Mouse (Mus musculus): ENCODE measurements at regions not wholly inside any gene's neighbourhood (a gene's known extent, or its start where the extent isn't known, plus 50 kb on each side); places are given as distances from the start of the nearest gene placed in this dataset.

GRCm38 (mm10) chr6:51270216-51271127 is 162.0 kb upstream of the Nfe2l3 start:
- ATAC-seq (ENCODE audit: insufficient number of reproducible peaks, insufficient read depth, low FRiP score, low TSS enrichment), result peak; percentile 83
- H3K4me2 ChIP-seq (replicated peaks), result peak overlapping the region; percentile 72
- no peaks in the 10 kb centered on the region for H3K9me3 ChIP-seq
- peak overlapping the region; percentile 77 for H3K27ac ChIP-seq
- H3K9ac ChIP-seq, result peak overlapping the region; percentile 68
- peaks cover 6% of the 10 kb centered on the region; the same call in 1 of the 2 replicates for H3K4me1 ChIP-seq
- H3K27me3 ChIP-seq, result no peaks in the 10 kb centered on the region
- under 1% methylated on average over 79 of the region's 80 CpGs for whole genome bisulfite sequencing
- H3K36me3 ChIP-seq, result no peaks in the 10 kb centered on the region
- peak overlapping the region; percentile 71 for H3K4me3 ChIP-seq

GRCm38 (mm10) chr6:51271128-51271480 is 161.4 kb upstream of the Nfe2l3 start:
- Histone ChIP-seq H3K36me3 (no peaks in the 10 kb centered on the region), H3K27me3 (no peaks in the 10 kb centered on the region), H3K9me3 (no peaks in the 10 kb centered on the region), H3K27ac (peak overlapping the region; percentile 63; the same call in 1 of the 2 replicates), H3K4me2 (replicated peaks) (peak overlapping the region; percentile 72), H3K4me3 (peak overlapping the region; percentile 71), H3K4me1 (peaks cover 6% of the 10 kb centered on the region; the same call in 1 of the 2 replicates), H3K9ac (peak overlapping the region; percentile 68; the same call in 1 of the 2 replicates)
- 2% methylated on average over 17 of the region's 17 CpGs for WGBS
- ATAC-seq (ENCODE audit: insufficient number of reproducible peaks, insufficient read depth, low FRiP score, low TSS enrichment), result peak; percentile 78

GRCm38 (mm10) chr6:51272136-51272736 is 160.2 kb upstream of the Nfe2l3 start:
- H3K4me3 ChIP-seq, result no peak overlapping the region
- no peak for ATAC-seq (ENCODE audit: insufficient number of reproducible peaks, insufficient read depth, low FRiP score, low TSS enrichment)
- 88% methylated on average over 19 of the region's 19 CpGs for WGBS

GRCm38 (mm10) chr6:51279491-51279890 is 153.0 kb upstream of the Nfe2l3 start:
- WGBS, result 88% methylated on average over 10 of the region's 10 CpGs
- no peak overlapping the region for H3K4me2 ChIP-seq (replicated peaks)
- no peak overlapping the region for H3K4me3 ChIP-seq
- no peak for ATAC-seq (ENCODE audit: insufficient number of reproducible peaks, insufficient read depth, low FRiP score, low TSS enrichment)
- H3K9me3 ChIP-seq, result no peaks in the 10 kb centered on the region
- H3K27me3 ChIP-seq, result no peaks in the 10 kb centered on the region
- H3K4me1 ChIP-seq, result peaks cover 12% of the 10 kb centered on the region; the same call in 1 of the 2 replicates
- no peak overlapping the region for H3K9ac ChIP-seq
- no peaks in the 10 kb centered on the region for H3K36me3 ChIP-seq
- no peak overlapping the region for H3K27ac ChIP-seq

More at GRCm38 (mm10) chr6:51272136-51272736, 160.2 kb upstream of the Nfe2l3 start:
- no peaks in the 10 kb centered on the region for H3K36me3 ChIP-seq
- H3K27me3 ChIP-seq, result no peaks in the 10 kb centered on the region
- H3K27ac ChIP-seq, result no peak overlapping the region
- H3K4me2 ChIP-seq (replicated peaks), result no peak overlapping the region
- no peak overlapping the region for H3K9ac ChIP-seq
- H3K4me1 ChIP-seq, result peaks cover 6% of the 10 kb centered on the region; the same call in 1 of the 2 replicates
- H3K9me3 ChIP-seq, result no peaks in the 10 kb centered on the region

- WGBS, result 70% methylated on average over 7 of the region's 7 CpGs
- no peaks in the 10 kb centered on the region for H3K27me3 ChIP-seq
- no peak for ATAC-seq (ENCODE audit: insufficient number of reproducible peaks, insufficient read depth, low FRiP score, low TSS enrichment)
Observed at GRCm38 (mm10) chr6:51280231-51280630, 152.2 kb upstream of the Nfe2l3 start.

GRCm38 (mm10) chr6:51283916-51284706 is 148.4 kb upstream of the Nfe2l3 start:
- Histone ChIP-seq H3K4me3 (no peak overlapping the region), H3K27ac (peak overlapping the region; percentile 69), H3K9me3 (no peaks in the 10 kb centered on the region), H3K4me2 (replicated peaks) (no peak overlapping the region), H3K4me1 (peaks cover 18% of the 10 kb centered on the region; the same call in 1 of the 2 replicates), H3K36me3 (no peaks in the 10 kb centered on the region), H3K9ac (no peak overlapping the region), H3K27me3 (no peaks in the 10 kb centered on the region)
- WGBS, result 56% methylated on average over 11 of the region's 11 CpGs
- no peak for ATAC-seq (ENCODE audit: insufficient number of reproducible peaks, insufficient read depth, low FRiP score, low TSS enrichment)

More at GRCm38 (mm10) chr6:51280231-51280630, 152.2 kb upstream of the Nfe2l3 start:
- no peaks in the 10 kb centered on the region for H3K36me3 ChIP-seq
- H3K9ac ChIP-seq, result no peak overlapping the region
- H3K4me2 ChIP-seq (replicated peaks), result no peak overlapping the region
- H3K27ac ChIP-seq, result no peak overlapping the region
- H3K4me1 ChIP-seq, result peaks cover 18% of the 10 kb centered on the region; the same call in 1 of the 2 replicates
- H3K4me3 ChIP-seq, result no peak overlapping the region
- no peaks in the 10 kb centered on the region for H3K9me3 ChIP-seq

- H3K9me3 ChIP-seq, result no peaks in the 10 kb centered on the region
- H3K4me2 ChIP-seq (replicated peaks), result no peak overlapping the region
- 54% methylated on average over 9 of the region's 9 CpGs for WGBS
- no peaks in the 10 kb centered on the region for H3K36me3 ChIP-seq
- peaks cover 18% of the 10 kb centered on the region; the same call in 1 of the 2 replicates for H3K4me1 ChIP-seq
- H3K27ac ChIP-seq, result no peak overlapping the region
- no peaks in the 10 kb centered on the region for H3K27me3 ChIP-seq
- no peak overlapping the region for H3K9ac ChIP-seq
- no peak for ATAC-seq (ENCODE audit: insufficient number of reproducible peaks, insufficient read depth, low FRiP score, low TSS enrichment)
- H3K4me3 ChIP-seq, result no peak overlapping the region
Observed at GRCm38 (mm10) chr6:51284881-51285280, 147.6 kb upstream of the Nfe2l3 start.

GRCm38 (mm10) chr6:51286836-51287235 is 145.6 kb upstream of the Nfe2l3 start:
- ATAC-seq (ENCODE audit: insufficient number of reproducible peaks, insufficient read depth, low FRiP score, low TSS enrichment), result no peak
- no peaks in the 10 kb centered on the region for H3K27me3 ChIP-seq
- H3K4me1 ChIP-seq, result peaks cover 18% of the 10 kb centered on the region; the same call in 1 of the 2 replicates
- H3K4me3 ChIP-seq, result no peak overlapping the region
- no peaks in the 10 kb centered on the region for H3K9me3 ChIP-seq
- no peak overlapping the region for H3K4me2 ChIP-seq (replicated peaks)
- WGBS, result 75% methylated on average over 2 of the region's 2 CpGs
- H3K27ac ChIP-seq, result no peak overlapping the region
- no peak overlapping the region for H3K9ac ChIP-seq
- H3K36me3 ChIP-seq, result no peaks in the 10 kb centered on the region

GRCm38 (mm10) chr6:51287383-51287782 is 145.1 kb upstream of the Nfe2l3 start:
- WGBS, result 59% methylated on average over 2 of the region's 2 CpGs
- Histone ChIP-seq H3K27me3 (no peaks in the 10 kb centered on the region), H3K36me3 (no peaks in the 10 kb centered on the region), H3K4me1 (peaks cover 18% of the 10 kb centered on the region; the same call in 1 of the 2 replicates), H3K9ac (no peak overlapping the region), H3K4me2 (replicated peaks) (no peak overlapping the region), H3K4me3 (no peak overlapping the region), H3K9me3 (no peaks in the 10 kb centered on the region), H3K27ac (no peak overlapping the region)
- ATAC-seq (ENCODE audit: insufficient number of reproducible peaks, insufficient read depth, low FRiP score, low TSS enrichment), result no peak

GRCm38 (mm10) chr6:51287807-51288206 is 144.7 kb upstream of the Nfe2l3 start:
- H3K9ac ChIP-seq, result no peak overlapping the region
- no peak overlapping the region for H3K4me2 ChIP-seq (replicated peaks)
- H3K4me3 ChIP-seq, result no peak overlapping the region
- ATAC-seq (ENCODE audit: insufficient number of reproducible peaks, insufficient read depth, low FRiP score, low TSS enrichment), result no peak
- H3K4me1 ChIP-seq, result peaks cover 18% of the 10 kb centered on the region; the same call in 1 of the 2 replicates
- WGBS, result 70% methylated on average over 6 of the region's 6 CpGs
- no peaks in the 10 kb centered on the region for H3K9me3 ChIP-seq
- H3K36me3 ChIP-seq, result no peaks in the 10 kb centered on the region
- H3K27me3 ChIP-seq, result no peaks in the 10 kb centered on the region
- H3K27ac ChIP-seq, result no peak overlapping the region

- ATAC-seq (ENCODE audit: insufficient number of reproducible peaks, insufficient read depth, low FRiP score, low TSS enrichment), result no peak
Observed at GRCm38 (mm10) chr6:51288306-51289066, 144.0 kb upstream of the Nfe2l3 start.

More at GRCm38 (mm10) chr6:51288306-51289066, 144.0 kb upstream of the Nfe2l3 start:
- Histone ChIP-seq H3K9ac (no peak overlapping the region), H3K36me3 (no peaks in the 10 kb centered on the region), H3K27me3 (no peaks in the 10 kb centered on the region), H3K9me3 (no peaks in the 10 kb centered on the region), H3K4me1 (peaks cover 12% of the 10 kb centered on the region; the same call in 1 of the 2 replicates), H3K27ac (no peak overlapping the region), H3K4me3 (no peak overlapping the region), H3K4me2 (replicated peaks) (no peak overlapping the region)
- 85% methylated on average over 7 of the region's 7 CpGs for WGBS
